Mouse (Mus musculus) kidney, postnatal 36 days (tissue): Measurements from ENCODE around the gene Cbfa2t2.

ENCODE experiments used
- DNase-seq, 2 experiments: peaks; one replicate each; pipeline ENCODE4 v3.0.0; 2021 to 2022; ENCODE audit warnings: mixed read lengths in 2 of 2

Cbfa2t2 gene

GRCm38 (mm10) chr2:154570666-154571065, 134.4 kb downstream of the Cbfa2t2 start:
- DNase-seq = no peak

DNA sequence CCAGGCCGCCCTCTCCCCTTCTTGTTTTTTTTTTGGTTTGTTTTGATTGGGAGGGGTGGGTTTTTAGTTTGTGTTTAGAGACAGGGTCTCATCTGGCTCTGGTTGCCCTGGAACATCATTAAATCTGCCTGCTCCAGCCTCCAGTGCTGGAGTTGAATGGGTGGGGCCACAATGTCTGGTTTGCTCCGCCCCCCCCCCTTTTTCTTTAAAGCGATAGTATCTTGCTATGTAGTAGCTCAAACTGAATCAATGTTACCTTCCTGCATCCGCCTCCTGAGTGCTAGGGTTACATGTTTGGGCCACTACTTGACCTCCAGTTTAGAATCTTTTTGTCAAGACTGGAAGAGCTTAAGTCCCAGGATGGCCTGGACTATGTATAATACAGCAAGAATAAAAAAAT, 135.0 kb downstream of the Cbfa2t2 start:
- no peak for DNase-seq

DNA sequence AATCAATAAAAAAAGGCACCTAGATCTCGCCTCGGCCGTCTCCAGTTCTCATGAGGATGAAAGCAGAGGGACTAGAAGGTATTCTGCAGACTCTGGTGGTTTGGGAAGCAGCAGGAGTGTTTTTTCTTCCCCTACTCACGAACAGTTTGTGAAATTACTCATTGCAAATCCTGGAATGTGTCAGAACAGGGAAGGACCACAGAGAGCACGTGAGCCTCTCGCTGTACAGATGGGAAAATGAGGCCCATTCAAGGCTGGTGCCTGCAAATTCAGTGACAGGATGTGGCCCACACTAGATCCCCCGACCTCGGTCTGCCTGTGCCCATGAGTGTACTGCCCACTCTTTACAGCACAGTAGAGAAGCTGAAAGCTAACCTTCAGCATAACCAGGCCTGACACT, 135.7 kb downstream of the Cbfa2t2 start:
- DNase-seq = no peak

DNA sequence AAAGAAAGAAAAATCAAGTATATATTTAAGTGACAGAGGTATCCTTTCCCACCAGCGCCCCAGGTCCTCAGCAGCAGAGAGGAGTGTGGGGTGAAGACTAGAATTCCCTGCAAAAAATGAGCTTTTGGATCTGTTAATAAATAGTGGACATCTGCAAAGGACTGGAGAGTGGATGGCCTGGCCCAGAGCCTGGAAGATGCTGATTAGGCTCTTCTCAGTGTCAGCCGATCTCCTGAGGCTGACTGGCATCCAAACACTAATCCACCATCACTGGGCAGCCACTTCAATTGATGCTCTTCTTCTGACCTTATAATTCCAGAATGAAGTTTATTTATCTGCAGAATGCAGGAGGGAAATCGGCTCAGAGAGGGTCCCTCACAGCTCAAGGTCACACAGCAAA, 136.7 kb downstream of the Cbfa2t2 start:
- DNase-seq = no peak

DNA sequence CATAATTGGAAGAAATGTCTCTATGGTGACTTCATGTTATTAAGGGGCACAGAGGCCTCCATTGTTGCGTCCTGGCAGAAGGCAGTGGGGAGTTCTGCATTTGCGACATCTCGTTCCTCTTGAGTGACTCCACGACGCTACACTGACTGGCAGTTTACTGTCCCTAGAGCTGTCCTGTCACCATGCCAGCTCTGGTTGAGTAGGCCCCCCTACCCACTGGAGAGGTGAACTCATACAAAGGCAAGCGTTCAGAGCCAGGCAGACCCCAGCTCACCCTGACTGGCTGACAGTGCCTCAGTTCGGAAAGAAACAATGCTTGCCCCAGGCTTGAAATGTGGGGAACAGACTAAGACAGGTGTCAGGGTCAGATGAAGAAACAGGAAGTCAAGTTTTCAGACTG, 138.0 kb downstream of the Cbfa2t2 start:
- DNase-seq = no peak

GRCm38 (mm10) chr2:154576876-154577743, 140.8 kb downstream of the Cbfa2t2 start:
- no peak for DNase-seq

GRCm38 (mm10) chr2:154577744-154578067, 141.4 kb downstream of the Cbfa2t2 start:
- no peak for DNase-seq

DNA sequence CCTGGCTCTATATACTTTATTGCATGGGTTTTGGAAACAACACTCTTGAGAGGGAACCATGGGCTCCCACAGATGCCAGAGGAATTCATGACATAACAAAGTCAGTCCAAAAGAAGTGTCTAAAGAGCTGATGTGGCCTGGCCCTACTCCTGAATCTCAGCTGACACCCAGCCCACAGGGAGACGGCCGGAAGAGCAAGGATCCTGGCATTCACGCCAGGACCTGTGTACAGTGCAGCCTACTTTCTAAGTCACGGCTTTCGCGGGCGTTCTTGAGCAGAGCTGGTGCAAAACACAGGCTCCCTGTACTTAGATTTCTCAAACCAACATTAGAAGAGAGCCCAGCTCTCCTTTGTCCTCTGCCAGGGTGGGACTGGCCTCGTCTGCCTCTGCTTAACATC, 144.3 kb downstream of the Cbfa2t2 start:
- DNase-seq = no peak

- no peak for DNase-seq
Measured at GRCm38 (mm10) chr2:154581421-154581820, 145.1 kb downstream of the Cbfa2t2 start.

GRCm38 (mm10) chr2:154583906-154584872, 147.9 kb downstream of the Cbfa2t2 start:
- no peak for DNase-seq

GRCm38 (mm10) chr2:154584931-154585601, 148.8 kb downstream of the Cbfa2t2 start:
- DNase-seq = no peak

- peak; percentile 19 to 73 for DNase-seq
Measured at GRCm38 (mm10) chr2:154586405-154586804, 150.1 kb downstream of the Cbfa2t2 start.
